Mouse (Mus musculus) ZHBTc4 (cell line): Measurements from ENCODE around the gene Ugt1a1.
A peak's percentile ranks its signal among the peaks of the same experiment; 100 is the strongest.

ENCODE experiments used
- DNase-seq: peaks from one replicate; pipeline ENCODE4 v3.0.0-alpha.2; 2011; ENCODE audit warnings: low read depth, low spot score

Ugt1a1 gene

DNA sequence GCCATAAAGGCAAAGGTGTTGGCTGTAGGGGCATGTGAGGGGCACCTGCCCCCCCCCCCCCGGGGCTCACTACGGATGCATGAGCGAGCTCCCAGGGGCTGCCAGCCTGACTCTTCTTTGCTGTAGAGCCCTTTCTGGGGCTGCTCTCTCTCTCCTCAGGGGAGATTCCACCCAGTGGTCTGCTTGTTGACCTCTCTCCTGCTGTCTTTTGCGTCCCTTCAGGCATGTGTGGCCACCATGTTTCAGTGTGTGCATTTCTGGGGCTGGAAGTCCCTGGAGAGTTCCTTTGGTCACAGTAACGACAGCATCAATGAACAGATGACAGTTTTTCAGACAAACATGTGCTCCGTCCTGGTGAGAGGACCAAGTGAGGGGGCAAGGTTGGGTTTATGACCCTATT is 46.6 kb downstream of the Ugt1a1 start:
- DNase-seq = no peak

- no peak for DNase-seq
Measured at GRCm38 (mm10) chr1:88258881-88259642, 47.3 kb downstream of the Ugt1a1 start.

- no peak for DNase-seq
Measured at GRCm38 (mm10) chr1:88259643-88260024, 47.9 kb downstream of the Ugt1a1 start.

DNA sequence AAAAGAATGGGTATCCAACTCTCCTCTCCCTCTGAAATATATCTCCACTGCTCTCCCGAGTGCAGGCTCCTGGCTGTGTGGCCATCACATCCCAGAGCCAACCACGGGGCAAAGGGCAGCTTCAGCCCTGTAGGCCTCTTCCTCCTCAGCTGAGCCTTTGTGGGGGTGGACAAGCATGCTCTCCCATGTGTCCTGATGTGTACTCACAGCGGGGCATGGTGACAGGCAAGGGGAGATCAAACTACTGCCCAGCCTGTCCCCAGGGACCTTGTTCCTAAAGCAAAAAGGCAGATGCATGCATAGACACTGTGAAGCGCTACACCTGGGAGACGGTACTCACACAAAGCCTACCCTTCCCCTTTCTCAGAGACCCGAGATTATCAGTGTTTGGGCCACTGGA is 48.4 kb downstream of the Ugt1a1 start:
- DNase-seq = no peak

GRCm38 (mm10) chr1:88260604-88261377 is 49.0 kb downstream of the Ugt1a1 start:
- DNase-seq = no peak

DNA sequence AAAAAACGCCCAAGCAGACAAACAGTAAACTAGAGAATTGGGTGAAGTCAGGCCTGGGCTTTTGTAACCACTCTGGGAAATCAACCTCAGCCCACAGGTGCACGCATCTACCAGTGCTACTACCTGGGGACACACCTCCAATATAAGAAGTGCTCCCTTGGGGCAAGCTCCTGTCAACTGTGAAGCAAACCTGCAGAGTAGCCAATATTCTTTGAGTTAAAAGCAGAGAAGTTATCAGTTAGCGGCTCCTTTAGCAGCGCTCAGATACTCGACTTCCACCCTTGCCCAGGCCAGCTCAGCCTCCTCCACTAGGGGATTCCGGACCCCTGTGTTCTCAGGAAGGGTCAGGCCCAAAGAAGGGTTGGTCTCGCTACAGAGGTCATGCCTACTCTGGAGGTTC is 49.9 kb downstream of the Ugt1a1 start:
- no peak for DNase-seq

GRCm38 (mm10) chr1:88262255-88262654 is 50.5 kb downstream of the Ugt1a1 start:
- peak; percentile 64 for DNase-seq

- DNase-seq = no peak
Measured at GRCm38 (mm10) chr1:88262961-88263360, 51.2 kb downstream of the Ugt1a1 start.

- no peak for DNase-seq
Measured at GRCm38 (mm10) chr1:88263778-88264177, 52.0 kb downstream of the Ugt1a1 start.

DNA sequence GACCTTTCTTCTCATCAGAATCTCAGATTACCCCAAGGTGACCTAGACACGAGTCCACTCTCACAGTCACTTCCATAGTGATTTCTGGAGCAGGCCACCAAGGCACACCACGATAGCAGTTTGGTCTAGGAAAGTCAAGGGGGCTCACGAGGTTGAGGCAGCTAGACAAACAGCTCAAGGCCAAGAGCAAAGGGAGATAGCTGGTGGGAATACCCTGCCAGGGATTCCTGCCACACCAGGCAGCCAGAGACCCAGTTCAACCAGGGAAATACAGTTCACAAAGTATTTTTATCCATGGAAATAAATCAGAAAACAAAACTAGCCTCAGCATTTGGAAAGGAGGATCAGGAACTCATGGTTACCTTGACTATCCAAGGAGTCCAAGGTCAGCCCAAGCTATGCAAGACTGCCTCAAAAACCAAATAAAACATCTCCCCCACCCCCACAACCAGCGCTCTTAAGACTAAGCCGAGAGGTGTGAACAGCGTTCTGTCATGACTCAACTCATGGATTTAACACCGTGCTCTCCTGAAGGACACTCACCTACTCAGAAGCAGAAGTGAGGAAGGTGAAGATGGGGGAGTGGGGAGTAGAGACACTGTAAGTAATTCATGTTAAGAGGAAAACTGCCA is 52.6 kb downstream of the Ugt1a1 start:
- no peak for DNase-seq

GRCm38 (mm10) chr1:88264869-88265240 is 53.1 kb downstream of the Ugt1a1 start:
- no peak for DNase-seq

- no peak for DNase-seq
Measured at GRCm38 (mm10) chr1:88266123-88266522, 54.4 kb downstream of the Ugt1a1 start.

DNA sequence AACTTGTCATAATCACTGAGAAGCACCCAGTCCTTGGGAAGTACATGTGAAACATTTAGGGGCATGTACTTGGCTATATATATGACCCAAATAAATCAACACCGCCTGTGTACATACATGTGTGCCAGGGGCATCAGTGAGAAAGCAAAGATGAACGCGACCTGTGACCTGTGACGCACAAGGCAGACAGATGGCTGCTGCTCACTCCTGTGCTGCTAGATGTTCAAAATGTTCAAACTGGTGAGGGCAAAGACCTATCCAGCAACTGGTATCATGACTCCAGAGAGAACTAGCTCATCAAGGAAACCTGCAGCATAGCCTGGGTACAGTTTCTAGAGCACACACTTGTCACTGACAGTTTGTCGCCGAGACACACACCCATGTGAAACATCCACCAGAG is 55.7 kb downstream of the Ugt1a1 start:
- DNase-seq = no peak

DNA sequence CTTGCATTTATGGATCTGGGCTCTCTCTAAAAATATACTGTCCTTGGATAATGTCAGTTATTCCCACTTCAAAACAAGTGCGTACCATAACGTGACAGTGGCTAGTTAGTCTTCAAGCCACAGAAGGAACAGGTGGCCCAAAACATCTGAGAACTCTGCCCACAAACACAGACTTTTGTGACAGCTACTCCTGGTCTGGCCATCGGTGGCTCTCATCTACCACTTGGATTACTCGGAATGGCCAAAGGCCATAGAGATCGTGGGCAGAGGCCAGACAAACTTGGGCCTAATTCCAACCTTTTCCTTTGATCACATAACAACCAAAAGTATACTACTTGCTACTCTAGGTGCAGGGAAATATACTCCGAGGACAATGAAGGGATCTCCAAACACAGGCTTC is 56.3 kb downstream of the Ugt1a1 start:
- DNase-seq = no peak
